Mouse (Mus musculus): ENCODE measurements around the gene Efhd2.

GRCm38 (mm10) chr4:141860246-141860841 lies 14.4 kb downstream of the Efhd2 start:
- TF ChIP-seq POLR2A (IDR thresholded peaks at IDR 0.05; ENCODE audit: borderline replicate concordance, extremely low read depth, low read depth, low read length) = no peak
- no peak for TF ChIP-seq CTCF (IDR thresholded peaks at IDR 0.05; ENCODE audit: insufficient read depth, low read length)

All from lung, adult 2 months (tissue).